Mouse (Mus musculus) kidney, postnatal 4 days (tissue): Measurements from ENCODE around the gene Cxcr3.

ENCODE experiments used
- DNase-seq, 2 experiments: peaks; one replicate each; pipeline ENCODE4 v3.0.0; 2021; ENCODE audit warnings: mixed read lengths in 2 of 2

Cxcr3 gene

GRCm38 (mm10) chrX:101733828-101734319, at the start of gene Cxcr3:
Gene Cxcr3, minus strand, starts transcription at chrX:101734269.
- DNase-seq = peak; percentile 35 to 52

DNA sequence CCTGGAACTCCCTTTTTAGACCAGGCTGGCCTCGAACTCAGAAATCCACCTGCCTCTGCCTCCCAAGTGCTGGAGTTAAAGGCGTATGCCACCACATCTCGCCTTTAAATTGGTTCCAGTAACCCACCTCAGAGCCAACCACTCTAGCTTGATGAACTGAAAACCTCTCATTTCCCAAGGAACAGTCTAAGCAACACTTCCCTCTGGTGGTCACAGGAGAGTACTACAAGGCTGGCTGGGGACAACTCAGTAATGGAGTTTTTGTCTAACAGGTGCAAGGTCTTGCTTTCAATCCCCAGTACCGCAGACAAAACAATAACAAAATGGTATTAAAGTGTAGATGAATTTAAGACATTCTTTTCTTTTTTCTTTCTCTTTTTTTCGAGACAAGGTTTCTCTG, 38.0 kb upstream of the Cxcr3 start:
- DNase-seq = peak; percentile 66 to 71

DNA sequence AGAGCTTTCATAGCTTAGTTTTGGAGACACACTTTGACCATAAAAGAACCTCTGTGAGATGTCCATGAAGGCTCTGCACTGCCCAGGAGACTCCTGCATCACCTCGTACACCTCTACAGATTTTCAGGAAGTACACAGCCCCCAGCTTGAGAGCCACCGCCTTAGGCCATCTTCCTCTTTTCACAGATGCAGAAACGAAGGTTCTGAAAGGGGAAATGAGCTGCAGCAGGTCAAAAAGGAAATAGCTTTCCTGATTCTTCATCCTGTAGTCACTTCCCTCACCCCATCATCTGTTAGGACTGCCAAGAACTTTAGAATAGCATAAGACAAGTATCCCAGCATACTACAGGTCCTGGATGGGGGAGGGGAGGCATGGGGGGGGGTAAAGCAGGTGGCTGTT, 36.2 kb upstream of the Cxcr3 start:
- no peak for DNase-seq

GRCm38 (mm10) chrX:101769478-101769877, 35.4 kb upstream of the Cxcr3 start:
- DNase-seq = no peak

GRCm38 (mm10) chrX:101767280-101767679, 33.2 kb upstream of the Cxcr3 start:
- DNase-seq = no peak

DNA sequence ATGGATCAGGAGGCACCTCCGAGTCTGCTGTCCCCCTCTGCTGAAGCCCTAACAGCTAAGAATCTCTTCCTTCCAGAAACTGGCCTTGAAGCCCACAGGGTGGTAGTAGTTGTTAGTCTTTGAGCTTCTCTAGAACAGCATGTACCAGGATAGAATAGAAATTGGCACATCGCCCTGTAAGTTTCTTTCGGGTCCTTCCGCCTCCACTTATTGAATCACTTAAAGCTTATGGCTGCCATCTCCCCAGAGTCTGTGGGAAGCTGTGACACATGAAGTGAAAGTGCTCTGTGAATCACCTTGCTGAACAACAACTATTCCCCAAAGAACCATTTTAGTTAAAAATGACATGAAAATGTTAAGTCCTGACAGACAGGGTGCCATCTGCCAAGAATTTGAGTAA, 31.0 kb upstream of the Cxcr3 start:
- DNase-seq = no peak

GRCm38 (mm10) chrX:101764621-101765020, 30.6 kb upstream of the Cxcr3 start:
- DNase-seq = no peak

DNA sequence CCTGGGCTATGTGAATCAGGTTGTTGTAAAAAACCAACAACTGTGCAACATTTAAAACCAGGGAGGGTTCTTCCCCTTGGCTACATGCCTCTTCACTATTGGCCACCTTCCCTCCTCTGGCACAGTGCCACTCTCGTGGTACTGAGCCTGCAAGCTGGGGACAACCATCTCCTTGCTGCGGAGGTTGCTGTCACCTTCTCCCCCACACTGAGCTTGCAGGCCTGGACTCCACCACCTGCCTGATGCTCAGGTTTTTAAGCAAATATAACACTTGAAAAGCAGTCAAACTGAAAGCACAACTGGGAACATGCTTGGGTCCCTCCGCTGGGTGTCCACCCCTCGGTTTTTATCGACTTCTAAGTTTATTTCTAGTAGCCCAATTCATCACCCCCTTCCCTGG, 20.4 kb upstream of the Cxcr3 start:
- DNase-seq = peak; percentile 9 to 11

DNA sequence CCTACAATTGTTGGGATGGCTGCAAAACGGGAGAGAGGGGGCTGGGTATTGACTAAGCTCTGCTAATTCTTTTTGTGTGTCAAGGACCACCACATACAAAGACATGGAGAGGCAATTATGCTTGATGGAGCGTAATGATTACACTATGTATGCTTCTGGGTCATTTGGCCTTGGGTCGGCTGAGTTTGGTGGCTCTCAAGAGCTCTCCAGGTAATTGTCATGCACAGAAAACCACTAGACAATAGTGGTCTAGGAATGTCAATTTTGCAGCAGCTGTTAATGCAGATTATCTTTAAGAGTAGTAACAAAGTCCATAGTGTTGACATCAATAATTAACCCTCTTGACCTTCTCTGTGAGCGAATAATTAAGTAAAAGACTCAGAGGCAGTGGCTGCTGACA, 16.1 kb upstream of the Cxcr3 start:
- no peak for DNase-seq

DNA sequence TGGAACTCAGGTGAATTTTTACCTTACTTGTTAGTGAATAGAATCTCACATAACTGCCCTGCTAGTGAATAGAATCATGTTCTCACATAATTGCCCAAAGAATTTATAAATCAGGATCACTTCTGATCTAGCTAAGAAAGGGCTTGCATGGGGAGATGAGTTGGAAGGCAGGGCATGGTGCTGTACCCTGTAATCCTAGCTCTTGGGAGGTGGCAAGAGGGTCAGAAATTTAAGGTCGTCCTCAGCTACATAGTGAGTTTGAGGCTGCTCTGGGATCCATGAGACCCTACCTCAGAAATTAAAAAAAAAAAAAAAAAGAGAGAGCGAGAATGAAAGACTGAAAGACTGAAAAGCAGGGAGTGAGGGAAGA, 7.0 kb upstream of the Cxcr3 start:
- DNase-seq = no peak

DNA sequence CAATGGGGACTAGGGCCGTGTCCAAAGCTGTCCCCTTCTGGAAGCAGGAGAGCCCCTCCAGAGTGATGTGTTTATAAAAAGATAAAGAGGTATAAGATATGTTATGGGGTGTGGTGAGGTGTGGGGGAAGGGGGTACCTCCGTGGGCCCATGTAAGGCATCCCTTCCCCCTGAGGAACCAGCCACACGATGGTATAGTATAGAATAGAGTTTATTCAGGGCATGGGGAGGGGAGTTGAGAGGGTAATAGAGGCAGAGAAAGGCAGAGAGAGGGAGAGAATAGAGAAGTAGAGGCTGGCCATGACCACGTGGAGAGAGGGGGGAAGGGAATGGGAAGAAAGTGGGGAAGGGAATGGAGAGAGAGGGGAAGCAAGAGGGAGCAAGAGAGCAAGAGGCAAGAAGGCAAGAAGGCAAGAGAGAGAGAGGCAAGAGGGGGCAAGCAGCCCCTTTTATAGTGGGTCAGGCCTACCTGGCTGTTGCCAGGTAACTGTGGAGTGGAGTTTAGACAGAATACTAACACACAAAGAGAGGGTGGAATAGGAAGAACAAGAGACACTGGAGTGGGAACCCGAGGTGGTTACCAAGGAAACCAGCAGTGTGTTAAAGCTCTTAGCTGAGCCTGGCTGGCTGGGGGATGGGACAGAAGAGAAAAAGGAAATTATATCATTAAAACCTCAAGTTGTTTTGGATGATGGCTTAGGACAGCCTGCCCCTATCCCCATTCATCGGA, 6.4 kb upstream of the Cxcr3 start:
- DNase-seq = no peak

DNA sequence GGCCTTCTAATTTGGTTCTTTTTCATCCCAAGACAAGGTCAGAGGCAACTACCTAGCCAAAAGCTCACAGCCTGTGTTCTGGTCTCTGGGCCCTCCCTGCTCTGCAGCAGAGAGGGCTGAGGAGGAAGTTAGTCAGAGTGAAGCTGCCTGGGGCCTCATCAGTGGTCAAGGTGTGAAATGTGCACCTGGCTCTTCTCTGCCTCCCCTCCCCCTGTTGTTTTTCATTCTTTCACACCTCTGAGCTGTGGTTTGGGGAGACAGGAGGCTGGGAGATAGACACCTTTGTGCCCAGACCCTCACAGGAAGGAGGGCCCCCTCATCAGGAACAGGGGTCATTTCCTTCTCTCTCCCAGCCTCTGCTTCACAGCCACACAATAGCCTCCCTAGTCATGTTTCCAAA, 3.1 kb upstream of the Cxcr3 start:
- no peak for DNase-seq

- no peak for DNase-seq
These were observed 912 bp upstream of the Cxcr3 start for GRCm38 (mm10) chrX:101734981-101735380.

- DNase-seq = no peak
These were observed 781 bp downstream of the Cxcr3 start for GRCm38 (mm10) chrX:101733288-101733687.

DNA sequence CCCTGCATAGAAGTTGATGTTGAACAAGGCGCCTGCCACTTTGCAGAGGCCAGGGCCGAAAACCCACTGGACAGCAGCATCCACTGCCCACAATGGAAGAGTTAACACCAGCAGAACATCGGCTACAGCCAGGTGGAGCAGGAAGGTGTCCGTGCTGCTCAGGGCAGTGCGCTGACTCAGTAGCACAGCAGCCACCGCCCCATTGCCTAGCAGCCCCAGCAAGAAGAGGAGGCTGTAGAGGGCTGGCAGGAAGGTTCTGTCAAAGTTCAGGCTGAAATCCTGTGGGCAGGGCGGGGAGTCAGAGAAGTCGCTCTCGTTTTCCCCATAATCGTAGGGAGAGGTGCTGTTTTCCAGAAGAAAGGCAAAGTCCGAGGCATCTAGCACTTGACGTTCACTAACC, 1.4 kb downstream of the Cxcr3 start:
- no peak for DNase-seq

- no peak for DNase-seq
These were observed 4.1 kb downstream of the Cxcr3 start for GRCm38 (mm10) chrX:101730010-101730409.

GRCm38 (mm10) chrX:101720401-101720800, 13.7 kb downstream of the Cxcr3 start:
- DNase-seq = no peak

DNA sequence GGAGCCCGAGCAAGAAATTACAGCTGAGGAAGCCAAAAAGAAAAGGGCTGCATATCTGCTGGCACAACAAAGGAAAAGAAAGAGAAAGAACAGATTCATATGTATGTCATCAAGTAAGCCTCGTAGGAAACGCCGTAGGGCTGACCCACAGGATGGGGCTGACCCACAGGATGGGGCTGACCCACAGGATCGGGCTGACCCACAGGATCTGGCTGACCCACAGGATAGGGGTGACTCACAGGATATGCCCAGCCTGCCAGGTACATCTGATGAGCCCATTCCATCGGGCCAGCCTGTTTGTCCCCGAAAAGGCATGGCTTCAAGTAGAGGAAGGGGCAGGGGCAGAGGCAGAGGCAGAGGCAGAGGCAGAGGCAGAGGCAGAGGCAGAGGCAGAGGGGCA, 29.0 kb downstream of the Cxcr3 start:
- peak in 1 of 2 experiments; percentile 9 for DNase-seq

DNA sequence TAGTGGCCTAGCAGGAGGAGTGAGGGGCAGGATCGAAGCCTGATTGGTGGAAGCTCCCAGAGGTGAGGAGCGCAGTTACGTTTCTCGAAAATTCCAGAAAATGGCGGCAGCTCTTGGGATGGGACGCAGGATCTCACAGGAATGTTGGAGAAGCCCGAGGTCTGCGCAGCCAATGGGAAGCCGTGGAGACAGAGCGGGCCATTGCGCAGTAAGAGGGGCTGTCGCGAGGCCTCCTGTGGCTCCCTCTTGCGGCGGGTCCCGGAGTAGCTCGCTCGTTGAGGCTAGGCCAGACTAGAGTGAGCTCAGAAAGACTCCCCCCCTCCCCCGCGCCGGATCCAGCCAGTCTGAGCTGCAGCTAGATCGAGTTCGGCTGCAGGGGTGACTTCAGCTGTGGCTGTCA, 35.8 kb downstream of the Cxcr3 start:
- peak in 1 of 2 experiments; percentile 10 for DNase-seq

DNA sequence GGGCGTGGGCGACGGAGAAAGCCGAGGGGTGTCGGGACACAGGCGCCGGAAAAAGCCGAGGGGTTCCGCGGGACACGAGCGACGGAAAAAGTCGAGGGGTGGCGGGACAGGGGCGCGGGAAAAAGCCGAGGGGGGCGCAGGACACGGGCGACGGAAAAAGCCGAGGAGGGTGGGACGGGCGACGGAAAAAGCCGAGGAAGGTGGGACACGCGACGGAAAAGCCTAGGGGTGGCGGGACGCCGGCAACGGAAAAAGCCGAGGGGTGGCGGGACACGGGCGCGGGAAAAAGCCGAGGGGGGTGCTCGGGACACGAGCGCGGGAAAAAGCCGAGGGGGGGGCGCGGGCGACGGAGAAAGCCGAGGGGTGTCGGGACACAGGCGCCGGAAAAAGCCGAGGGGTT, 36.5 kb downstream of the Cxcr3 start:
- DNase-seq = no peak

DNA sequence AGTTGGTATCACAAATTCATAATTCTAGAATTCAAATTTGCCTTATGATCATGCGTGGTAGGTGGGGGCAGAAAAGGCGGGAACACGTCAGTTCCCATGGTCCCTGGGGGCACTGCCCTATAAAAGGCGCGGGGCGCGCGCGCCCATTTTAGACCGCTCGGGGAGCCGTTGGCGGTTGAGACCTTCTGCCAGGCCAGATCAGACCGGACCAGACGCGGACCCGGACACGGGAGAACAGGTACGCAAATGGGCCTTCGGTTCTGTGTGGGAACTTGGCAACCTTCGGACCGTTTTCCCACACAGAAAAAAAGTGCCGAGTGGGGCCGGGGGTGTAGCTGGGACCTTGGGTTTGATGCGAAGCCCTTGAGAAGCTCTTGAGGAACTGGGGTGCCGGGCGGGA, 38.4 kb downstream of the Cxcr3 start:
- DNase-seq = no peak
